Mouse (Mus musculus) activated CD4-positive, CD25-positive, alpha-beta regulatory T cell, adult 4 months (primary cell): ENCODE measurements around the gene Ralgps2. TPM values are rescaled to one million over a fixed set of nuclear protein-coding genes. Genes with fewer than 3 reads are reported as not detected.

Experiments
- ATAC-seq: one replicate; pipeline ENCODE4 v1.8.0; 2017
- polyA plus RNA-seq, 2 experiments: library from polyadenylated mRNA; unstranded; fragments of 100-300 nt; shearing (Covaris generic); gene quantifications; one replicate each; pipeline ENCODE4 v1.2.1; 2017

Ralgps2 gene
- polyA plus RNA-seq, 2 experiments from 2014 or later, result 26.6 to 41.1 TPM

GRCm38 (mm10) chr1:156763280-156763679 is 176.1 kb downstream of the Ralgps2 start:
- no peak for ATAC-seq

- ATAC-seq, result no peak
Measured at GRCm38 (mm10) chr1:156761430-156761801, 178.0 kb downstream of the Ralgps2 start.

GRCm38 (mm10) chr1:156760549-156761429 is 178.6 kb downstream of the Ralgps2 start:
- ATAC-seq, result no peak

- ATAC-seq, result no peak
Measured at GRCm38 (mm10) chr1:156758326-156758725, 181.1 kb downstream of the Ralgps2 start.

GRCm38 (mm10) chr1:156754608-156755413 is 184.6 kb downstream of the Ralgps2 start:
- ATAC-seq, result no peak

Other genes with a start within 250 kb of the Ralgps2 start
- gene Fam20b, start 220.5 kb downstream of the Ralgps2 start, polyA plus RNA-seq, result 10 to 100 TPM; 11.2 to 12.4 TPM
- under 1 TPM; 0.74 to 0.83 TPM for gene Angptl1, start 101.1 kb downstream of the Ralgps2 start, polyA plus RNA-seq
- gene Tex35, start 169.1 kb upstream of the Ralgps2 start, polyA plus RNA-seq, result under 1 TPM in 1 of 2 experiments, not detected in 1; 0.62 TPM